Mouse (Mus musculus): ENCODE measurements at regions not wholly inside any gene's neighbourhood (a gene's known extent, or its start where the extent isn't known, plus 50 kb on each side); places are given as distances from the start of the nearest gene placed in this dataset.
"Not testable (repeated sequence)": the region's sequence is repeated elsewhere in the genome, so short reads cannot be mapped to it uniquely, and the experiment has no call there.

DNA sequence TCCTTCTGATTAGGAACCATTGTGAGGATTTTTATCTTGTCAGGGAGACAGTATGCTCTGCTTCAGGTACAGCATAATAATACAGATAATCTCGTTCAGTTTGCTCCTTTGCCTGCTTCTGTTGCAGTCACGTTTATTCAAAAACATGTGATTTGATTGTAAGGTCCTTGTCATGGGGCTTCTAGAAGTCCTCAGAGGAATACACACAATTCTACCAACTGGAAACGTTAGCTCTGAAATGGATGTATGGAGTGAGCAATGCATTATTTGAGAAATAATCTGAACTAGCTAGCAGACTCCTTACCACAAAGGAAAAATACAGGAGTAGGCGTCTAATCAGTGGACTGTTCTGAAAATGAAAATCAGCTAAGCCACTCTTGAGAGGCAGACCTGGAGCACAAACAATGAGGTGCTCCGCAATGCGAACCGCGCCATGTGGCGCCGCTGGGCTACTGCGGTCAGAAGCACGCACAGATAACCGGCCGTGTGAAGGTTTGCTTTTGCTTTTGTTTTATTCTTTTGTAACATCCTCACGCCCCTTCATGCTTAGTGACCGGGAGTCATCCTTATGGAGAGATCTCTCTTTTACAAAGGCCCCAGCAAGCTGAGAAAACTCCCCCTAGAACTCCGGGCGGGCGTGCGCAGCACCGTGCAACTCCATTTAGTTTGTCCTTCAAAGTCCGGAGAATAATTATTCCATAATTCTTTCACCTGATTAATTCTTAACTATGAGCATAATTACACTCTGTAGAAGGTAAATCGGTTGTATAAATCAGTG is 419.7 kb downstream of the Nova1 start:
- peak in 1 of 2 experiments; percentile 22 for DNase-seq (ENCODE audit: low spot score in 2 of 2)

DNA sequence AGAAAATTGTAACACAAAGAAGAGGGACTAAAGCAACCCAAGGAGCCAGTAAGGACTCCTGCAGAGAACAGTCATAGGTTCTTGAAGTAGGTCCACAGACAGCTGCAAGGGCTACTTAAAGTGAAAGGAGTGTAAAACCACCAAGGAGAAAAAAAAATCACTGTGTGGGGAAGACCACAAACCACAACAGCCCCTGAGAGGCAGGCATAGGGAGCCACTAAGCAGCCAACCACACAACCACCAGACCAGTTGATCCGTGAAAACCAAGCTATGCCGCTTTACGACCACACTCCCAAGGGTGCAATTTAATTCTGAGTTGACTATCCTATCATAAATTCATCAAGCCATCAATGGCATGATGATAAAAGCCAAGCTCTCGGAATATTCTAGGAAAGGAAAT is 423.5 kb downstream of the Nova1 start:
- DNase-seq (ENCODE audit: low spot score in 2 of 2) = no peak

- DNase-seq (ENCODE audit: low spot score in 2 of 2) = no peak
Observed at GRCm38 (mm10) chr12:46393769-46394168, 425.0 kb downstream of the Nova1 start.

GRCm38 (mm10) chr12:46378914-46379313 is 439.8 kb downstream of the Nova1 start:
- no peak for DNase-seq (ENCODE audit: low spot score in 2 of 2)

- DNase-seq (ENCODE audit: low spot score in 2 of 2) = peak; percentile 10 to 28
Observed at GRCm38 (mm10) chr12:46371747-46372146, 447.0 kb downstream of the Nova1 start.

DNA sequence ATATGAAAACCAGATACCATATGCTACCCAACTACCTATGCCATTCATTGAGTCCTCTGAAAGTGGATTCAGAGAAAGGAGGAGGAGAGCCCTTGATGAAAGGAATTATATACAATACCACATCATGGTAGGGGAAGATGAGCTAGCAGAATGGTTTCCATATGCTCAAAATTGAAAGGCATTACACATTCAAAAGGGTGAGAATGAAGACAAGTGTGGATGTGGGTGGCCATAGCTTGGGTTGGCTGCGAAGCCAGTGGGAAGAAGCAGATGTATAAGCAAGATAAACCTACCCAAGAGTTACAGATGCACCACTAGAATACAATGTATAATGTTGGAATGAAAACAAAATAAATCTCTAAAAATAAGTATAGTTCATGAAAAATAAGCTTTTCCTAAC is 485.4 kb downstream of the Nova1 start:
- no peak for DNase-seq (ENCODE audit: low spot score in 2 of 2)

GRCm38 (mm10) chr12:46327865-46328264 is 490.9 kb downstream of the Nova1 start:
- DNase-seq (ENCODE audit: low spot score in 2 of 2) = no peak

DNA sequence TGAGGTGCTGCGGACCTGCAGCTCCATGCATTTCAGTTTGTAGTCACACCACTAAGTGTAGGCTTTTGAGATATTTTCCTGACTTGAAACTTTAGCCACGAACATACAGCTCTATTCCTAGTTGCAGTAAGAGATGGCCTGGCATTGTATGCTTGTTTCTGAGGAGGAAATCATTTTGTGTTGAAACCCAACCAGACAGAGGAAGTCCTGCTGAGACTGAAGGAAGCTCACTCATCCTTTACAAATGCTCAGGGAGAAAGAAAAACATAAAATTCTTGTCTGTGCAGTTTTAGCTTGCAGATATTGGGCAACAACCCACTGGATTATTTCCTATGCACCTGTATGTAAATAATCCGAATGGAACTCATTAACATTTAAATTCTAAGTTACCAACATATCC is 495.5 kb downstream of the Nova1 start:
- DNase-seq (ENCODE audit: low spot score in 2 of 2) = no peak

GRCm38 (mm10) chr12:46303136-46303797 is 515.5 kb downstream of the Nova1 start:
- no peak for DNase-seq (ENCODE audit: low spot score in 2 of 2)

GRCm38 (mm10) chr12:46298926-46299325 is 519.8 kb downstream of the Nova1 start:
- DNase-seq (ENCODE audit: low spot score in 2 of 2) = no peak

DNA sequence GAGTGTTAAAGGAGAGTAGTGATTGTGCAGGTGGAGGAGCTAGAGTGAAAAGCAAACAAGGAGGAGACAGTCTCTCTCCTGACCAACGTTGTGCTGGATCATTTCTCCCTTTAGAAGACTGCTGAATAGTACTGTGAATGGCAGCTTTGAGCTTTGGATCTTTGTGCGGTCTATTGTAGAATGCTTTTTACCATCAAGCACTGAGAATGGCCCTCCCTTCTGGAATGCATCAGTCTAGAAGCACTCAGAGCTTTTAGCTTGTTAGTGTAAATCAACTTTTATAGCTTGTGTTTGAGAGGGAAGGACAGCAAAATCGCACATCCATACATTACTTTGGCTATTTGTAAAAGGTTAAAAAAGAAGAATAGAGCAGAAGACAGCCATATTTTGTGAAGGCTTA is 534.2 kb downstream of the Nova1 start:
- DNase-seq (ENCODE audit: low spot score in 2 of 2) = no peak

- peak in 1 of 2 experiments; percentile 7 for DNase-seq (ENCODE audit: low spot score in 2 of 2)
Observed at GRCm38 (mm10) chr12:46248402-46249018, 570.2 kb downstream of the Nova1 start.

DNA sequence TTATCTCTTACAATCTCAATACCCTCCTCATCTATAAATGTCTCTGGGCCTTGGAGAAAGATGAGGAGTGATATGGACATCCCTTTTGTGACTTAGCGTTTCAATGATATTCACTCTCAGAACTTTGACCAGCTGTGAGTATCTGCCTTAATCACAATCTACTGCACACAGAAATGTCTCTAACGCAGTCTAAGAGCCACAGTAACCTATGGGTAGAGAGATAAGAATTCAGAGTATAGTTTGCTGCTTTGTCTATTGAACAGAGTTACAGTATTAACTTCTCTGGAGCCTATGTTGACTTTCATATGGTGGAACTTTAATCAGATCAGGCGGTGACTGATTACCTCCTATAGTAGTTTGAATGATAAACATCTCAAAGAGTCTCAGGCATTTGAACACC is 573.8 kb downstream of the Nova1 start:
- DNase-seq (ENCODE audit: low spot score in 2 of 2) = no peak

- no peak for DNase-seq (ENCODE audit: low spot score in 2 of 2)
Observed at GRCm38 (mm10) chr12:46232359-46232758, 586.4 kb downstream of the Nova1 start.

DNA sequence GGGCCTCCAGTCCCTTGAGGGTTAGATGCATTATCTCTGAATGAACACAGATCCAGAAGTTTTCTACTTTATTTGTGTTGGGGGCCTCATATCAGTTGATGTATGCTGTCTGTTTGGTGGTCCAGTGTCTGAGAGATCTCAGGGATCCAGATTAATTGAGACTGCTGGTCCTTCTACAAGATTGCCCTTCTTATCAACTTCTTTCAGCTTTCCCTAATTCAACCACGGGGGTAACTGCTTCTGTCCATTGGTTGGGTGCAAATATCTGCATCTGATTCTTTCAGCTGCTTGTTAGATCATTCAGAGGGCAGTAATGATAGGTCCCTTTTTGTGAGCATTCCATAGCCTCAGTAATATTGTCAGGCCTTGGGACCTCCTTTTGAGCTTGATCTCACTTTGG is 603.4 kb downstream of the Nova1 start:
- DNase-seq (ENCODE audit: low spot score in 2 of 2) = not testable (repeated sequence)

GRCm38 (mm10) chr12:46199076-46199475 is 619.7 kb downstream of the Nova1 start:
- DNase-seq (ENCODE audit: low spot score in 2 of 2) = no peak

DNA sequence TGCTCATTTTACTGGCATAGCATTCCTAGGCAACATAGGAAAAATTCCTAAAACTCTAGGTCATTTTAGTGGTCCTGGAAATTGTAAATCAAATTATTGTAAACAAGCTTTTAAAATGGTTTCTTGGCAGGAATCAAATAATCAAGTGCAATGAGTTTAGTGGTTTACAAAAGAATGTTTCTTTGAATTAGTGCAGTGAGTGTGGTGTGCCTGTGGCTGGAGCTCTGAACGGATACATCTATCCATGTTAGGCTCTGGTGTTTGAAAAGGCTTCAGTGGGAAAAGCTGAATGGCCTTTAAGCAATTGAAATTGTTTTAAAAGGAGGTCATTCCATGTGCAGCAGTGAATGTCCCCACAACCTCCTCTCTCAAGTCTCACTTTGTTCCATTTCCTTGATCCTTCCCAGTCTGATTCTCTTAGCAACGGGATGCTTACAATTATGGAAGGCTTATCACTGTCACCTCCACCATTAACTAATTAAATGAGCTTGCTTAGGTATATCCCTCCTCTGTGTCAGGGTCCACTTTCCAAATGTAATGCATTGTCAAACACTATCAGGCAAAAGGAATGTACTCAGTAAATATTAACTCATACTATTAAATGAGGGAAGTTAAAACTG is 621.1 kb downstream of the Nova1 start:
- no peak for DNase-seq (ENCODE audit: low spot score in 2 of 2)

- no peak for DNase-seq (ENCODE audit: low spot score in 2 of 2)
Observed at GRCm38 (mm10) chr12:46194173-46194572, 624.6 kb downstream of the Nova1 start.

All from frontal cortex, postnatal 10 days (tissue).